Mouse (Mus musculus): ENCODE results near the gene Pak1ip1.

Gene Pak1ip1

DNA sequence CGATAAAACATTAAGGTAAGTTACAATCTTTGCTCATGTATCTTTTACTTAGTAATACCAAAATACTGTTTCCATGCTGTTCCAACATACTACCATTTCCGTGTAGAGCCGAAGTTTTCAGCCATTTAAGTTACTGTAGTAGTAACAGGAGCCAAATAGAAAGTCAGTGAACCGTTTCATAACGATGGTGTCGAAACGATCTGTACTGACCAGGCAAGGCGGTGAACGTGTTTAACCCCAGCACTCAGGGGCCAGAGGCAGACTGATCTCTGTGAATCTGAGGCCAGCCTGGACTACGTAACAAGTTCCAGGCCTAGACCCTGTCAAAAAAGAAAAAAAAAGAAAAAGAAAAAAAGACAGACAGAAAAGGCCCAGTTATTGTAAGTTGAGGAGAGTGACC, 7.4 kb downstream of the Pak1ip1 start:
- no peak for DNase-seq

GRCm38 (mm10) chr13:41008946-41009345, 8.1 kb downstream of the Pak1ip1 start:
- no peak for DNase-seq

- peak; percentile 94 for DNase-seq
Observed at GRCm38 (mm10) chr13:41015829-41016634, 15.2 kb downstream of the Pak1ip1 start, which contains the start of gene Tmem14c. Gene Tmem14c, plus strand, starts transcription at chr13:41016292.

DNA sequence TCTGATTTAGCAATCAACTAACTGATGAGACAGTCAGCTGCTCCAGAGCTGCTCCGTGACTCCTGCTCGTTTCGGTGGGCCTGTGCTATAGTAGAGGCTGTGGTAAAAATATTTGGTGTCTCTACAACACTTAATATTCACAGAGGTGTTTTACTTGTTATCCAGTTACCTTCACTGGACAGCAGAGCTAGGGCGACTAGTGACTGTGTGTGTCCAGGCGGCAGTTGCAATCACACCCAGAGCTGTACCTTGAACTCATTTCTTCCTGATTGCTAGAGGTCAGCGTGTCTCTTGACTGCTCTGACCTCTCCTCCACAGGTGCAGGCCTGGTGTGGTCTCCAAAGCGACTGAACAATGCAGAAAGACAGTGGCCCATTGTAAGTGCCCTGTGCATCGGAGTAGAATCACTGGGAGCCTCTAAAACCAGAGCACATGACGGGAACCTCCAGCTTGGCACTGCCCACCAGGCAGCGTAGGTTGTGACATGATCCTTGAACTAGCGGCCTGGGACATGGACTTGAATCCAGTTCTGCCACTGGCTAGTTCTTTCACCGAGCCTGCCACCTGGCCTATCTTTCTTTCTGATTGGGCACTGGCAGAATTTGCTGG, 16.1 kb downstream of the Pak1ip1 start:
- DNase-seq, result no peak

GRCm38 (mm10) chr13:41017832-41018231, 17.0 kb downstream of the Pak1ip1 start:
- DNase-seq, result no peak

GRCm38 (mm10) chr13:41018236-41018635, 17.4 kb downstream of the Pak1ip1 start:
- DNase-seq, result no peak

DNA sequence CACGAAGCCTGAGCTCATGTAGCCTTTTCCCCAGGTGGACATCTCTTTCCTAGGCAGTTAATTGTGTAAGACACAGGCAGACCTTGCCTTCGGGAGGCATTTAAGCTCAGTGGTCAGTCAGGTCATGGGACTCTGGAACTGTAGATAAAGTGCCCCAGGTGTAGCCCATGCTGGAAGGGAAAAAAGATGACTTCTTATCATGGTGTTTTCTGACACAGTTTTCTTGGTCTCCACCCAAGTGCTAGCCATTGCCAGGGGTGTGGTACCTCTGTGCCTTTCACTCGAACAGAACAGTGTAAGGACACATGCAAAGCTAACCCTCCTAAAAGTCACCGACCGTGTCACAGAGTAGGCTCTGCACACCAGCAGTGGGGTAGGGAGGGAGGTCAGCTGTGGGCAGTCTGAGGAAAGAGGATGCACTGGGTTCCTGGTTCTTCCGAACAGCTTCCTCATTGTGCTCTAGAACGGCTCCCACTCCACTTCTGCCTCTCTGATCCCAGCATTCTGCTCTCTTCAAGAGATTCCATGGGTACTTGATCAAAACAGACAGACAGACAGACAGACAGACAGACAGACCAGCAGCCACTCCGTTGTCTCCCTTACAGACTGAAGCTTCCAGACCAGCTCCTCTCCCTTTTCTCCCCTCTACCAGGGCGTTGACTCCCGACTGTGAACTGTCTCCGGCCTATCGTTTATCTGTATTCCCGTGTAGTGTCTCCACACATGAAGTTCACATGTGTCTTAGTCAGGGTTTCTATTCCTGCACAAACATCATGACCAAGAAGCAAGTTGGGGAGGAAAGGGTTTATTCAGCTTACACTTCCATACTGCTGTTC, 18.2 kb downstream of the Pak1ip1 start:
- DNase-seq, result no peak

GRCm38 (mm10) chr13:41020494-41020893, 19.7 kb downstream of the Pak1ip1 start:
- no peak for DNase-seq

- DNase-seq, result no peak
Observed at GRCm38 (mm10) chr13:41021607-41022006, 20.8 kb downstream of the Pak1ip1 start.

DNA sequence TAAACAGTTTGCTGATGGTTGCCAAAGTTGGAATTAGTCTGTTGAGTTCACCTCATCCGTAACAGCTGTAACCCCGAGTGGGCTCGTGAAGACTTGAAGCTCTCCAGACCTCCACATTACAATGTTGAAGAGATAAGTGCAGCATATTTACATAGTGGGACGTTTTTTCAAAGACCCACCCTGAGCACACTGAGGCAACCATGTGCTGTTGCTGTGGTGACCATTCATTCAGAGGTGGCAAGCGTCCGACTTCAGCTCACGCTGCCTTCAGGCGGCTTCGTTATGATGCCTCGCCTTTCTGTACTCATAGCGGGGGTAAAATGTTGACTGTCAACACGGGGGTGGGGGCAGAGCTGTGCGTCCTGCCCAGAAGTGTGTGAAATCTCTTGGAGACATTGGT, 21.3 kb downstream of the Pak1ip1 start:
- DNase-seq, result no peak

- DNase-seq, result no peak
Observed at GRCm38 (mm10) chr13:41030098-41030497, 29.3 kb downstream of the Pak1ip1 start.

DNA sequence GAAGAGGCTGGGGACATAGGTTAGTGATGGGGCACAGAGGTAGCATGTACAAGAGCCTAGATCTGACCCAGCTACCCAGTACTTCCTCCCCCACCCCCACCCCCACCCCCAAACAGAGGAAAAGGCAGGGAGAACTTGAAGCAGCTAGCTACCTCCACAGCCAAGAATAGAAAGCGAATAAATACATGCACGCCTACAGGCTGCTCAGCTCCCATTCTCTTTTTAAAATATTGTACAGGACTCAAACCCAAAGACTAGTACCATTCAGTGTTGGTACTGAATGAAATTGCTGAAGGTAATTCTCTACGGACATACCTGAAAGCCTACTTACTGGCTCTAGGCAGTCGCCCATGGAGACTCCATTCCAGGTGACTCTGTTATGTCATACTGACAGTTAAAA, 41.7 kb downstream of the Pak1ip1 start:
- DNase-seq, result no peak

- no peak for DNase-seq
Observed at GRCm38 (mm10) chr13:41045901-41046300, 45.1 kb downstream of the Pak1ip1 start.

- no peak for DNase-seq
Observed at GRCm38 (mm10) chr13:41047280-41047679, 46.5 kb downstream of the Pak1ip1 start.

- no peak for DNase-seq
Observed at GRCm38 (mm10) chr13:41051965-41052364, 51.1 kb downstream of the Pak1ip1 start.

Measured in right cerebral cortex, postnatal 25 days (tissue).